Mouse (Mus musculus) yolk sac, embryonic 10.5 days (tissue): Measurements from ENCODE around the gene Tmem30b.

Experiments used
- DNase-seq: peaks from one replicate; pipeline ENCODE4 v3.0.0-alpha.2; 2017; ENCODE audit warnings: low spot score

The Tmem30b gene

GRCm38 (mm10) chr12:73517022-73517709 lies 29.0 kb downstream of the Tmem30b start:
- peak; percentile 66 for DNase-seq

- DNase-seq, result no peak
Observed at GRCm38 (mm10) chr12:73516516-73516915, 29.7 kb downstream of the Tmem30b start.

DNA sequence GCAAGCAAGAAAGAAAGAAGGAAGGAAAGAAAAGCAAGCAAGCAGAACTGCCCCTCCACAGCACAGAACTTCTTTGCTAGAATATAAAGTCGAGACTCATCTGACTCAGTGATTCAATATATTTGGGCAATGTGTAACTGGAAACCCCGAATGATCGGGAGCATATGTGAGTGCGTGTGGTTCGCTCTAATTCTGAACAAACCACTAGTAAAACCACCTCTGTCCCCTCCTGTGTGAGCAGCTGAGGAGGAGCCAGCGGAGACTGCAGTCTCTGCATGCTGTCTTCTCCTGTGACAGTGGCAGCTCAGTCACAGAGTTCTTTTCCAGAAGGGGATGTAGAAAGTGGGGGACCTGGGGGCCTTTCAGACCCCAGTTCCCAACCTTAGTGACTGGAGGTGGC lies 31.5 kb downstream of the Tmem30b start:
- DNase-seq, result no peak

DNA sequence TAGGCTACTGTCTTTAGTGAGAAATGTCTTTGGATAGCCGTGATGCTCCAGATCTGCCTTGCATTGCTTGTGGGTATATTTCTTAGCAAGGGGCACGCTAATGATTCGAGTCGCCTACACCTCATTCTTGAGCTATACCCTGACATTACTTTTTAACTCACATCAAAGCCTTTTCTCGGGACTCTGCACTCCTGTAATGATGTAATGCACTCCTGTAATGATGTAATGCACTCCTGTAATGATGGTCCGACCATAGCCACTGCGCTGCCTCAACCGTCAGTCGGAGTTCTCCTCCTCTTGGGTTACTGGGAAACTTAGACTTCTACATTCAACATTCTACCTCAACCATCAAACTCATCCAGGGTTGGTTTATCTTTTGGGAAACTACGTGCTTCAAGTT lies 32.2 kb downstream of the Tmem30b start:
- DNase-seq, result no peak

DNA sequence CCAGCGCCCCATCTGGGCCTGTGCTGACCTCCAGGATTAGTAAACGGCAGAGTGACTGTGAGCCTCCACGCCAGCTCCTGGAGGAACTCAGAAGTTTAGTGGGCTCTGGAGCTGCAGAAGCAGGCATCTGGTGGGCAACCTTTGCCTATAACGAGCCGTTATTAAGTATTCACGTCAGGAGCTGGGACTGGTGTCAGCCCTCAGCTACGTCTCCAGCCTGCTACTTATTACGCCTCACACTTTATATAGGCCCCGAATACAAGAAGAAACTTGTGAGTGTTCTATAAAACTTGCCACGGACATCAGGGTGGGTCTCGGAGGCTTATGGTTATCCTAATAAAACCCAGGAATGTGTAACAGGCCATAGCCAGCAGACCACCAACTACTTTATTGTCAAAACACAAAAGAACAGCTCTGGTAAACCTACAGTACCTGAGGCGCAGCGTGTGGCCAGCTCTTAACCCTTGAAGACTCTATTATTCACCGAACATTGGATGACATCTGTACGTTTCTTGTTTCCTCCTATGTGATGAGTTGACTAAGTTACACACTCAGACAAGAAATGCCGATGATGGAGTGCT lies 34.6 kb downstream of the Tmem30b start:
- DNase-seq, result no peak

DNA sequence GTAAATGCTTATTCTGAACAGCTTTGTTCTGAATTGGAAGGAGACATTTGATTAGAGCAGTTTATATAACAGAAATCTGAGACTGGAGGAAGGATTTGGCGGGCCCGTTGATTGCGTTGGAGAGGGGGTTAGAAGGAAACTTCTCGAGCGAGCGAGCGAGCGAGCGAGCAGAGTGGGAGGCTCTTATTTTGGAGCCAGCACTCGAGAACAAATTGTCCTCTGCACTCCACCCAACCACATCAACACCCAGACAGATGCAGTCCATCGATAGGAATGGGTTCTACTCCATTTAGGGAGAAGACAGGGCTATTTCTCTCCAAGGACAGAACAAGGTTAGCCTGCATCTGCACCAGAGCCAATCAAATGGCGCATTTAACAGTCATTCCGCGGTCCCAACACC lies 39.1 kb downstream of the Tmem30b start:
- DNase-seq, result no peak

- DNase-seq, result no peak
Observed at GRCm38 (mm10) chr12:73506648-73507047, 39.5 kb downstream of the Tmem30b start.

- no peak for DNase-seq
Observed at GRCm38 (mm10) chr12:73500689-73501326, 45.4 kb downstream of the Tmem30b start.

DNA sequence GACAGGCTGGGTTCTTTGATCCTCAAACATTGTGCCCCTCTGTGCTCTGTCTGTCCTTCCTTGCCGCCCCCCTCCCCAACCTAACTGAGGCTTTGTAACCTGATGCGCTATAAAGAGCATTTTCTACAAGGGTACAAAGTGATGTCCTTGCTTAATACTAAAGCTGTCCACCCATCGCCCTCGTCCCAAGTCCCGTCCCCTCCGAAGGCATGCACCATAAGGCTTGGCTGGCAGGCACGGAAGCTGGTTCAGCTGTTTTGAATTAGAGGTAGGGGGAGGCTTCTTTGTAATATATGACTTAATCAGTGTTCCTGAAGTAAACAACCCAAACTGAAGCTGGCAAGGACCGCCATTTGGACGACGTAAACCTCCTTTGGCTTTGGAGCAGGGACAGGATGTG lies 51.0 kb downstream of the Tmem30b start:
- no peak for DNase-seq

- no peak for DNase-seq
Observed at GRCm38 (mm10) chr12:73493929-73494530, 52.2 kb downstream of the Tmem30b start.
